Mouse (Mus musculus): ENCODE results near the gene Gm35315. TPM values are rescaled to one million over a fixed set of nuclear protein-coding genes. Genes with fewer than 3 reads are reported as not detected.
A peak's percentile ranks its signal among the peaks of the same experiment; 100 is the strongest.
"Not testable (repeated sequence)": the region's sequence is repeated elsewhere in the genome, so short reads cannot be mapped to it uniquely, and the experiment has no call there.

The Gm35315 gene
- total RNA-seq (2015) (0.78 and 0.93 TPM in 2 replicates), total RNA-seq (2017) (0.29 and 0.37 TPM in 2 replicates)

DNA sequence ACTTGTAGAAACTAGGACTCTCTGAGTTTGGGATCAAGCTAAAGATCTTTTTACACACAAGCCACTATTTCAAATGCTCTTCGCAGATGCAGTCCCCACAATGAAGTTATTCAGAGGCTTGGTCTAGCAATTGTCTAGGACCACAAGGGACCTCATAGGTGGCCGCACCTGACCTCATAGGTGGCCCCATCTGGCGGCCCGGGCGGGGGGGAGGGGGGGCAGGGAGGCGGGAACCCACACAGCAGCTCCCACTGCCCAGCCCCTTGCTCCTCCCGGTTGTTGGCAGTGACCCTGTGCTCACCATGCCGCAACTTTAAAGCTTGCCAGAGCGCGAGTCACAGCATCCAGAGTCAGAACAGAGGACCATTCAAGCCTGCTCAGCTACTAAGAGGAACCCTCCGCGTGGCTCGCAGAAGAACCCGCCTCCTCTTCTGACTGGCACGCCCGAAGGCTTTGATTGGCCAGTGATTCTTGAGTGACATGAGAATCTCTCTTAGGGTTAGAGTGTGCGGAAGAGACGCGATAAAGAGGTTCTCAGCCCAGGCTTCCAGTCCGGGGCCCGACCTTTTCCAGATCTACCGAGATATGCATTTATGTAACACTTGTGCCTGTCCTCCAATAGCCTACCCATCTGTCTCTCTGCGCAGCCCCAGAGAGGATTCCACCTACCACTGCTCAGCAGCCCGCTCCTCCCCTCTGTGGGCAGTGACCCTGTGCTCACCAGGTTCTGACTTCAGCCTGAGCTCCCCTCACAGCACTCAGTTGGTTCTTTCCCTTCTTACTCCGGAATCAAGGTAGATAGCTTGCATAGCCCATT, at the start of gene Gm35315:
Gm35315 (minus strand) TSS at position 391 of the 817 bp plus-strand sequence.
- peak; percentile 99 for ATAC-seq (ENCODE audit: poor library complexity, severe bottlenecking)

DNA sequence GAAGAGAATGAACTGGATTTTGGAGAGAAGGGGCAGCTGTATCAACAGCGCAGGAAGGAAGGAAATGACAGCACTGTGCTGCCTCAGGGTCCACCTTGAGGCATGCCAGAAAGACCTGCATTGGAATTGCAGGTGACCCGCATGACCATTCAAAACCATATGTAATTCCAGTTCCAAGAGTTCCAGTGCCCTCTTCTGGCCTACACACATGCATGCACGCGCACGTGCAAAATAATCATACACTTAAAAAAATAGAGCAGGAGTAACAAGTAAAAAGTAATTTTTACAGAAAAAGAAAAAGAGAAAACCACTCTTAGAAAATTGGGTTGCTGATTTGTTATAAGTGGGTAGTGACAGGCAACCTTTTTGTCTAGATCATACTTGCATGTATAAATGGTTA, 48.8 kb upstream of the Gm35315 start:
- peak; percentile 64 for ATAC-seq (ENCODE audit: poor library complexity, severe bottlenecking)

DNA sequence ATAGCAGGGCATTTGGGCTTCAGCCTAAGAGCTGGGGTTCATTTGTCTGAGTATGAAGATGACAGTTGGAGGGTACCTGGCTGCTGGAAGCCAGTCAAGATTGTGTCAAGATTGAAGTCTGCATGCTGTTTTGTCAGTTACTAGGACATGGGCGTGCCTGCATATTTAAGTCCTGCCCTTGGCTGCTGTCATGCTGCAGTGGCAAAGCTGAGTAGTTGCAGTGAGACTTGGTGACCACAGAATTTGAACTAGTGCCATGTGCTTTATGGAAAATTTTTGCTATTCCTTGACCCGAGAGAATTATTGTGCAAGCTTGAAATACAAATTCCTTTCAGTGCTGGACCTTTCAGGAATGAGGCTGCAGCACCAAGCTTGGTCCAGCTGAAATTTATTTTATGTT, 48.1 kb upstream of the Gm35315 start:
- no peak for ATAC-seq (ENCODE audit: poor library complexity, severe bottlenecking)

DNA sequence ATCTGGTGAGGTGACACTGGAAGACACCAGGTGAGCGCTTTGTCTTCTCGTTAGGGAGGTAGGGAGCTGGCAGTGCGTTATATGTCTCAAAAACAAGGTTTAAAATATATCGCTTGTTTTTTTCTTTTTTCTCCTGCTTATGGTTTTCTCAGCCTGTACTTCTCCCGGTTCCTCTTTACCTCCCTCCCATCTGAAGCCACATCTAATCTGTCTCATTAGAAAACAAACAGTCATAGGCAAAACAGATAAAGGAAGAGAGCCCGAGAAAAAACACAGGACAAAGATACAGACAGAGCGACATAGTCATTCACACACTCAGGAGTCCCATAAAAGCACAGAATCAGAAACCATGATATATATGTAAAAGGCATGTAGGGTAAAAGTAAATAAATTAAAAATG, 46.2 kb upstream of the Gm35315 start:
- no peak for ATAC-seq (ENCODE audit: poor library complexity, severe bottlenecking)

DNA sequence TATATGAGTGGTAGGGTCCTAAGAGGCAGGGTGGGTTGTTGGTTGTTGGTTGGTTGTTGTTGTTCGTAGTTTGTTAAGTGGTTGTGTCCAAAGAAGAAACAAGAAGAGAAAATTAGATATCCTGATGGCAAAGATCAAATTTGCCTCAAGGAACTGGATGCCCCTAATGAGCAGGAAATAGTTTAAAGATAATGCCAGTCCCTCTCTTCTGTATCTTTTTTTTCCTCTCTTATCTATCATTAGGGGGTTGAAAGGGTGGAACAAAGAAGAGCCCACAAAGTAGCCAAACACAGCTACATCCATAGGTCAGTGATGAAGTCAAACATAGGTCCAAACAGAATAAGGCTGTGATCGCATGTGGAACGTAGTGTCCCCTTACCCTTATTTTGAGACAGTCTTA, 45.1 kb upstream of the Gm35315 start:
- ATAC-seq (ENCODE audit: poor library complexity, severe bottlenecking) = no peak

DNA sequence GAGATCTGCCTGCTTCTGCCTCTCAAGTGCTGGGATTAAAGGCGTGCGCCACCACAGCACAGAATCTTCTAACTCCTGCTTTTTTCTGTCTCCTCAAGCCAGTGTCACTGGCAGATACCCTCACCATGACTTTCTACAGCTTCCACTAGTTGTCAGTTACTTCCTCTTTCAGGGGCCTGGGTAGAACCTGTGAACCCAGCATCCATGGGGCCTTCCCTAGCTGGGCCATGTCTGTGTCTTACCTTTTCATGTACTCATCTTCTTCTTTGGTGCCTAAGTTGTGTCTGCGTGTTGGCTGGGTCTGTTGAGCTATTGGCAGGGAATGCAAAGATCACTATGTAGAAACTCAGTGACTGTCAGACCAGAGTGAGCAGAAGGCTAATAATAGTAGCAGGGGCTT, 43.6 kb upstream of the Gm35315 start:
- ATAC-seq (ENCODE audit: poor library complexity, severe bottlenecking) = no peak

DNA sequence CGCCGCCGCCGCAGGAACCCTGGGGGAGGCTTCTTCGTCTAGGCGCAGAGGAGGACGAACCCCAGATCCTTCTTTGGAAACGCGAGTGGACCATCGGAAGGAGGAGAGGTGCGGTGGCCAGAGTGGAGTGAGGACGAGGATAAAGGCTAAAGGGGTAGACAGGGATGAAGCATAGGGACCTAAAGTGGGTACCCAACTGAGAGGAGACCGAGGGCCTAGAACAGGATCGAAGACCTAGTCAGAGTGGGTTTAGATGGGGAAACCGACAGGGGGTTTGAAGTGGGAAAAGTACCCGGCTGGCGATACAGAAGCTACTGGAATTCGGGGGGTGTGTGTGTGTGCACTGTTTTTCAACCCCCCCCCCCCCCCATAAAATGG, 41.9 kb upstream of the Gm35315 start:
- no peak for ATAC-seq (ENCODE audit: poor library complexity, severe bottlenecking)

DNA sequence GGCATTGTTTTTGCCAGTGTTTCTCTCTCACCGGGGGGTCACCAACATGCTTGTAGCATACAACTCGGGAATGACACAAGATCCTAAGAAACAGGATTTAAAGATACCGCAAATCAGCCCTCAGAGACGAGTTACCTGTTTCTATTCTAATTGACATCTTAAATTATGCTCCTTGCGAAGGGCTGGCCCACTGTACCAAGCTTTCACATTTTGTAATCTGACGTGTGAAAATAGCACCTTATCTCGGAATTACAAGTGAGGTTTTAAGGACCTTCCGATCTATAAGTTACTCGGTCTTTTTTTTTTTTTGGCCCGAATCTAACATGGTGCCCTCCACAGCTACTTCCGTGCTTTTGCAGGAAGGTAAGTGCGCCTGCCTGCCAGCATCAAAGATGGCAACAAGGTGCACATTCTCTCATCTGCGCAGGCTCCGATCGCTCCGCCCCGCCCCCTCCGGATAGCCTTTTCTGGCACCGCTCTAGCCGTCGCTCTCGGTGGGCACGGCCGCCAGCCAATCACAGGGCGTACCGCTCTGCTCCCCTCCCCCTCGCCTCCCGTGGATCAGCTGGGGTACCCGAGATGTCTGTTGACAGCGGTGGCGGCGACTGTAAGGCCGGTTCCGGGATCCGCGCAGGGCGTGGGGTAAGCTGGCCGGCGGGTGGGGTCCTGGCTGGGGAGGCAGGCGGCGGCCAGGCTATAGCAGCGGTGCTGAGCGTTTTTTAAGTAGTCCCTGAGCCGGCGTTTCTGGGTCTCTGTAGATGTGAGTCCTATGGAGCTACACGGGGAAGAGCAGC, 41.3 kb upstream of the Gm35315 start, which contains the start of gene Chfr:
Chfr (plus strand) TSS at position 550 of the 794 bp plus-strand sequence.
- ATAC-seq (ENCODE audit: poor library complexity, severe bottlenecking) = peak; percentile 97

DNA sequence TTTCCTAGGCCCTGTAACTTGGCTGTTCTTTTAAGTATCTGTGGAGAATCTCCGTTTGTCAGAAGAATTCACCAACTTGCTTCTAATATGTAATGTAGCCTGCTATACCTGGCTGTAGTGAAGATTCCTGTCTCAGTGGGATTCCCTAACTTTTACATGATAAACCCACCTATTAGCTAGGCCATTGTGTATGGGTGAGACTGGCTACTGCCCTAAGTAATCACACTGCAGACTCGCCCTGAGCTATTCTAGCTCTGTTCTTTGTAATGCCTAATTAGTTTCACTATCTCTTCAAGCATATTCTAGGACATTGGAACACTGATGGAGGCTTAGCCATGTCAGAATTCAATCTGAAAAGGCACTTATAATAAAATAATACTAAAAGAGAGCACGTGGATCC, 28.2 kb upstream of the Gm35315 start:
- ATAC-seq (ENCODE audit: poor library complexity, severe bottlenecking) = not testable (repeated sequence)

DNA sequence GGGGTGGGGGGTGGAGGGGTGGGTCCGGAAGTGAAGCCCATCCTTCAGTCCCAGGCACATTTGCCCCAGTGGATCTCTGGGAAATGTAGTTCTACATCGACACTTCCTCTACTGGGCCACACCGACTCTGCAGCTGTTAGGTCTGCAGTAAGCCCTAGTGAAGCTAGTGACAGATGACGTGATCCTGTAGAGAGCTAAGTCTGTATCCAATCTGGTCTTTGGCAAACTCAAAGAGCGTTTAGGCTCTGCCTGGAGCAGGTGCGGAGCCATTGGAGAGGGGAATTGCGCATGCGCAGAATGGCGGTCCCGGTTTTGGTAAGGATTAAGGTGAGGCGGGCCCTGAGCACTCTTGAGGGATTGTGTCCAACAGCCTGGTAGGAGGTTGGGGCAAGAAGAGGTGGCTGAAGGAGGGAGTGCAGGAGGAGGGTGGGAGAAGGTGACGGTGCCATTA, 15.8 kb upstream of the Gm35315 start, which contains the start of gene Zfp605:
Zfp605 (plus strand) TSS at position 102 of the 451 bp plus-strand sequence.
- ATAC-seq (ENCODE audit: poor library complexity, severe bottlenecking) = peak; percentile 43

DNA sequence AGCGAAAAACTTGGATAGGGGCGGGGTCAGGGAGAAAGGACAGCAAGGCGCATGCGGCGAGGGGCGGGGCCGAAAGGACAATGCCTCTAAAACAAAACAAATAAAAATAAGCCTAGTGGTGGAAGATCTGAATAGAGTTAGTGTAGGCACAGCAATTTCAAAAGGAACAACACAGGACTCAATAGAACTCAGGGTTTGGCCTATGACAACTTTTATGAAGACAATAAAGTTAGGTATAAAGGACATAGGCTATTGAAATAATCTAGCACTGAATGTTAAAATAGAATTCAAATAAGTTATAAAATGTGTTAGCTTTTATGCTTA, 14.0 kb upstream of the Gm35315 start:
- no peak for ATAC-seq (ENCODE audit: poor library complexity, severe bottlenecking)

DNA sequence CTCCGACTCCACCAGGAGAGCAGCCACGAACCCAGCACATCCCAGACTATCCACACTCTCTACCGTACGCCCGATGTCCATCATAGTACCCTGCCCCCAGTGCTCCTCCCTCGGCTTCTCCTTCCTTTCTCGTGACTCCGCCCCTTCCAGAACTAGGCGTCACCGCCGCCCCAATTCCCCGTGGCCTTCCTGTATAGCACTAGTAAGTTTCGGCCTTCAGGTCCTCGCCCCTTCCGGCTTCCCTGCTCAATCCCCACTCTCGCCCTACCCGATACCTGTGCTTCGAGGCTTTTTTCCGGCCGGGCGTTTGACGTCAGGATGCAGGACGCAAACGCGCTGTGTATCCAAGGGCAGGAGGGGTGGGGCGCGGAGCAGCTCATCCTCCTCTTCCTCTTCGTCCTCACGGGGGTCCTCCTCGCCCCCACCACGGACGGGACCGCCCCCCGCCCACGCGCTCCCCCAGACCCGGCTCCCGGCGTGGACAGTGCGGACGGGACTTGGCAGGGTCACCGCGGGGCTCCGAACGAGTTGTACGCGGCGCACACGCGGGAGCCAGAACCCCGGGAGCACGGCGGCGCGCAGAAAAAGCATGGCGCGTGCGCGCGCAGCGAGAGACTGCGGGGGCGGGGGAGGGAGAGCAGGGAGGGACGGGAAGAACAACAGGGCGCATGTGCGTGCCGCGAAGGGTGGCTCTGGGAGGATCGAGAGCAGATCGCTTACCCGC, 13.5 kb upstream of the Gm35315 start, which contains the start of gene Gtpbp6:
Gtpbp6 (minus strand) TSS at position 617 of the 724 bp plus-strand sequence.
- ATAC-seq (ENCODE audit: poor library complexity, severe bottlenecking) = peak; percentile 72

DNA sequence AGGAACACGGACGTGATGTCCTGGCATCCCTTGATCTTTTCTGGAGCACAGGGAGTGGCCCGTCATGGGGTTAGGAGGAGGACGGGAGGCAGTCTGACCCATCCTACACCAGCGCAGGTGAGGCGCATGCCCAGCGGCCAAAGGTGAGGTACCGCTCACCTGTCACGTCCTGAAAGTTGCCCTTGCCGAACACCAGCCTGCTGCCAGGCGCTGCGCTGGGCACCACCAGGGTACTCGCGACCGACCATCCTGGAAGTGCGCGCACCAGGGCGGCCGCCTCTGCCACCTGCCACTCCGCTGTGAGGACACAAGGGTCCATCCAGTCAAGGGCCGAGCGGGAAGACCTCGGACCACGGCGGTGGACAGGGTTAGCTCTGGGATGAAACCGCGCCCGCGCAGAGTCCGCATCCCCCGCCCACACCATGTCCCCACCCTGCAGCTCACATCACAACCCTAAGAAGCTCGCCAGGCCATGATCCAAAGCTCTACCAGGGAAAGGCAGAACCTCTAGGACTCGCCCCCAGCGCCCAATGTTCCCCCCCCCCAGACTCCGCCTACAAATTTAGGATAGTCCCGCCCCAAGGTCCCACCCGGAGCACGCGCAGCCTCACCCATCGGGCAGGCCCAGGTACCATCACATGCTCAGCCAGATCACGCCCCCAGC, 12.8 kb upstream of the Gm35315 start:
- ATAC-seq (ENCODE audit: poor library complexity, severe bottlenecking) = no peak

DNA sequence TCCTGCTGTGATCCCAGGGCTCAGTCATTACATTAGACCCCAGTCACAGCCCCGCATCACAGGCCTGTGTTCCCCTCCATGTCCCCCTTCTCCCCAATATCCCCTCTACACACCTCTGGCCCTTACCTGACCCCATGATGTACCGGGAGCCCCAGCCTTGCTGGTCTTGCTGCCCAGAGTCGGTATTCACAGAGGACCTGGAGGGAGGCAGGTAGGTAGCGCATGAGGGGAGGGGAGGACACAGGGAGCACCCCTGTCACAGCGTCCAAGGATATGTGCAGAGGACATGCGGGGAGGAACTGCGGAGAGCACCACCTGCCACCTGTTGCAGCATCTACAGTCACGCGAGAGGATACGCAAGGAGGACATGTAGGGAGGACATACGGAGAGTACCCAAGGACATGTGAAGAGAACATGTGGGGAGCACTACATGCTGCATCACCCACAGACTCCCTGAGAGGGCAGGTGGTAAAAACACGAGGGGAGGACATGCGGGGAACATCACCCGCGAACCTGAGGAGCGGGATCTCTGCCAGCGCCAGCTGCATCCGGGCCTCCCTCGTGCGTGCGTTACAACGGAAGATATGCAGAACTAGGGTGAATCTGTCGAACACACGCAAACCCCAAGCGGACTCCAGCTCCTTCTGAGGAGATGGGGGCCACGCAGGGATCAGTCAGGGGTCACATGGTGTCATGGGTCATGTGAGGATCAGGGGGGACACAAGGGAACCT, 12.1 kb upstream of the Gm35315 start:
- ATAC-seq (ENCODE audit: poor library complexity, severe bottlenecking) = no peak

DNA sequence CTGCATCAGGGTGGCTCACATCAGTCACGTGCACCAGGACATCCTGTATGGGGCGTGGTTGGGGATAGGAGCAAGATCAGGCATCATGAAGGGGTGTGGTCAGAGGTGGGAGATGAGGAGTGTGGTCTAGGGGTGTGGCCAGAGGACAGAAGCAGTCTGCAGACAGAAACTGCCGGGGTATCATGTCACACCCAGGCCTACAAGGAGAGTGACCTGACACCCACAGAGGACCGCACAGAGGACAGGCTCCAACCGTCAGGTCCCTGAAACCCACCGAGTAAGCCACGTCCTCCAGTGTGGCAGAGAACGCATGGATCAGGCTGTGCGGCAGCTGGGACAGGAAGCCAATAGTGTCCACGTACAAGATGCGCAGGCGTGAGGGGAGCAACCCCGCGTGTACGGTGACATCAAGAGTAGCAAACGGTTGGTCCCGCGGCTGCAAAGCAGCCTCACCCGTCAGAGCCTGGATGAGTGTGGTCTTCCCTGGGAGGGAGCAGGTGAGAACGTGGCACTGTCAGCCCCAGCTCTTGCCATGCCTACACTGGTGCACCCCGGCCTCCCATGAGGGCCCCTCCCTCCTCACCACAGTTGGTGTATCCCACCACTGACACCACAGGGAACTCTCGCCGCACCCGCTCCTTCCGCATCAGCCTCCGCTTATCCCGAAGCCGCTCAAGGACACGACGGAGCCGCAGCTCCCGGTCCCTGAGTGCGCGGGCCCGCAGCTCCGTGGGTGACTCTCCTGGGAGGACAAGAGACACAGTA, 10.6 kb upstream of the Gm35315 start:
- no peak for ATAC-seq (ENCODE audit: poor library complexity, severe bottlenecking)

DNA sequence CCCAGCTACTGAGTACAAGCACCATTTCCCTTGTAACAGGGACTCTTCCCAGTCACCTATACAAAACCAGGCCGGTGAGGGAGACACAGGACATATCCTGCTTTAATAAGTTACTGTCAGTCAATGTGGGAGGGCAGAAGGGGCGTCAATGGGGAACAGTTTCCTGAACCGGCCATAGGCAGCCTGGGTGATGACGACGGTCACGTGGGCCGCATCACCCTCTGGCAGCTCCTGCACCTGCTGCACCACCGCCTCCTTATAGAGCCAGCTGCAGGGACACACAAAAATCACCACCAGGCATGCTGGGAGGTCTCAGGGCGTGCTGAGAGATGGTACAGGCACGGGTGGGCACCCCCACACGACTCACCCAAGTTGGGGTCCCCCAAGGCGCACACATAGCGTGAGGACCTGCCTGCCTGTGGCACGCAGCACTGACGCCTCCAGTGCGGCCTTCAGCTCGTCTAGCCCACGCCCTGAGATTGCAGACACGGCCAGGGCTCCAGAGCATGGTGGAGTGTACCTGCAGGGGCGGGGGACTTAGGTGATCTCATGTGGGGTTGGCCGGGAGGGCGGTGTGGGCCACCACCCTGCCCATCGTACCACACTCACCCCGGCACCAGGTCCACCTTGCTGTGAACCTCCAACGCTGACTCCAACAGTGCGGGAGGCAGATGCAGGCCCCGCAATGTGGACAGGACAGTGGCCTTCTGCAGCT, 9.8 kb upstream of the Gm35315 start:
- no peak for ATAC-seq (ENCODE audit: poor library complexity, severe bottlenecking)

DNA sequence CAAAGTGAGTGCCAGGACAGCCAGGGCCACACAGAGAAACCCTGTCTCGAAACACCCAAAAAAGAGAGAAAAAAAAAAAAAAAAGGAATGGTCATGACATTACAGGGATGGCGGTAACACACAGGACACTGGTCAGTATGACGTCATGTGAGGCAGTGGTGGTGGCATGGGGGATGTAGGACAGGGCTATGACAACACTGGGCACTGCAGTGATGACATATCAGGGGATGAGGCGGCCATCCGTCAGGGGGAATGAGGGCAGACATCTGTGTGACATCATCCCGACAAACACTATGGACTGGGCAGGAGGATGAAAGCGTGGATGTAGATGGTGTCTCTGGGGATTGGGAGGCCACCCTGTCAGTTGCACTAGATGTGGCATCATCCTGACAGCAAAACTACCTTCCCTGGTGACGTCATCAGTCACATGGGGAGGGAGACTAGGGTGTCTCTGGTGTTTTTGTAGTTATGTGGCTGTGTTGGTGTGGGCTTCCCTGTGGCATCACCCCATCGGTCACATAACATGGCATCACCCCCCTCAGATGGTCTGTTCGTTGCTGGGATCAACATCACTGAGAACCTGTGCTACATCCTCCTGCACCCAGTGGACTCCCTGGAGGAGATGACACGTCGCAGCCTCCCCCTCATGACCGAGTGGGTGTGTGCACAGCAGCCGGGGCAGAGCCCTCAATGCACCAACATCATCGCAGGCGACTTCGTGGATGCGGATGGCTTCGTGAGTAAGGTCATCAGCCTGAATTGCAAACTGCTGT, 8.8 kb upstream of the Gm35315 start:
- ATAC-seq (ENCODE audit: poor library complexity, severe bottlenecking) = no peak

DNA sequence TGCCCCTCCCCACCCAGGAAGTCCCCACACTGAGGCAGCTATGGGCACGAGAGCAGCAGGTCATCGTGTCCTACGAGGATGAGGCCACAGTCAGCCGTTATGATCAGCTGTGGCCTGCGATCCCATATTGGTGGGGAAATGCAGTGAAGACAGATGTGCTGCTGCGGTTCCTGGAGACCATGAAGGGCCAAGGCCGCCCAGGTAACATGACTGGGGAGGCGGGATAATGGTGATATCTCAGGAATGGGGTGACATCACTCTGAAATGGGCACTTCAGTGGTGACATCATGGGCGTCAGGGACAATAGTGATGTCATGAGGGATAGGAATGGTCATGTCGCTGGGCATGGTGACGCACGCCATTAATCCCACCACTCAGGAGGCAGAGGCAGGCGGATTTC, 8.2 kb upstream of the Gm35315 start:
- ATAC-seq (ENCODE audit: poor library complexity, severe bottlenecking) = no peak

Measured in megakaryocyte, adult 5-6 weeks (primary cell).